12 mouse cellular contexts compared by ENCODE assay signal in genomic region chr7:72438552-72438951, GRCm38 (mm10).
DNase-seq lines count a peak whose midpoint lies in the region; ATAC-seq lines count a peak whose summit lies in the region.
"Had no signal": no experiment of that assay in that cellular context is flagged by ENCODE, and none has a peak within 500 bp of the region (broad histone marks: within the 10 kb centered on the region; RNA-seq: fewer than 3 reads in every experiment).

No protein-coding gene starts in this region.

- no peaks in the 10 kb centered on the region for H3K36me3 ChIP-seq in hindbrain, embryonic 16.5 days (ENCODE audit: control insufficient read depth, insufficient read depth, low read length)
- H3K36me3 ChIP-seq in hindbrain, embryonic 12.5 days = no peaks in the 10 kb centered on the region
- H3K36me3 ChIP-seq: intestine, embryonic 15.5 days; liver, embryonic 12.5 days had no signal

- H3K27ac ChIP-seq in hindbrain, embryonic 16.5 days (ENCODE audit: low read depth, low read length) = no peak overlapping the region
- no peak overlapping the region for H3K27ac ChIP-seq in hindbrain, embryonic 12.5 days
- H3K27ac ChIP-seq: intestine, embryonic 15.5 days; liver, embryonic 12.5 days had no signal

- no peaks in the 10 kb centered on the region for H3K9me3 ChIP-seq in hindbrain, embryonic 16.5 days (ENCODE audit: control insufficient read depth, low read length)
- H3K9me3 ChIP-seq in hindbrain, embryonic 12.5 days (replicated peaks) = no peaks in the 10 kb centered on the region
- H3K9me3 ChIP-seq: intestine, embryonic 15.5 days; liver, embryonic 12.5 days had no signal

- H3K4me3 ChIP-seq in hindbrain, embryonic 16.5 days (ENCODE audit: low read length) = no peak overlapping the region
- H3K4me3 ChIP-seq in hindbrain, embryonic 12.5 days = no peak overlapping the region
- H3K4me3 ChIP-seq: intestine, embryonic 15.5 days; liver, embryonic 12.5 days had no signal

- 34% methylated on average over 2 of the region's 2 CpGs for WGBS in hindbrain, embryonic 16.5 days
- 59% methylated on average over 2 of the region's 2 CpGs for WGBS in hindbrain, embryonic 12.5 days

- no peaks in the 10 kb centered on the region for H3K27me3 ChIP-seq in hindbrain, embryonic 16.5 days (replicated peaks; ENCODE audit: control insufficient read depth, insufficient read depth, low read length)
- no peaks in the 10 kb centered on the region for H3K27me3 ChIP-seq in hindbrain, embryonic 12.5 days
- H3K27me3 ChIP-seq: intestine, embryonic 15.5 days; liver, embryonic 12.5 days had no signal

- peak; percentile 56 for DNase-seq in adrenal gland, postnatal 10 days
- no peak for DNase-seq in adrenal gland, adult 8-10 months
- DNase-seq in testis, postnatal 10 days (ENCODE audit: low spot score) = peak; percentile 43
- no peak for DNase-seq in testis, postnatal 14 days (ENCODE audit: low spot score)
- DNase-seq in skeletal muscle tissue, adult 2 months (ENCODE audit: low read depth, low spot score) = peak; percentile 70
- no peak for DNase-seq in frontal cortex, adult 2 months (ENCODE audit: extremely low spot score in 1 of 2, low spot score in 1 of 2)
- DNase-seq: layer of hippocampus, adult 9-11 months had no signal

- no peak overlapping the region for H3K9ac ChIP-seq in hindbrain, embryonic 16.5 days (ENCODE audit: low read depth, low read length)
- no peak overlapping the region for H3K9ac ChIP-seq in hindbrain, embryonic 12.5 days
- H3K9ac ChIP-seq: intestine, embryonic 15.5 days; liver, embryonic 12.5 days had no signal

- no peak overlapping the region for H3K4me2 ChIP-seq in hindbrain, embryonic 16.5 days (ENCODE audit: low read length)
- H3K4me2 ChIP-seq in hindbrain, embryonic 12.5 days (replicated peaks) = no peak overlapping the region
- H3K4me2 ChIP-seq: intestine, embryonic 15.5 days; liver, embryonic 12.5 days; midbrain, embryonic 11.5 days had no signal

- ATAC-seq in hindbrain, embryonic 16.5 days = 0 out of 2 replicates have a peak, but pooled peaks have one; percentile 45
- ATAC-seq in hindbrain, embryonic 12.5 days (ENCODE audit: low FRiP score) = no peak
- ATAC-seq: intestine, embryonic 15.5 days; liver, embryonic 12.5 days had no signal

- no peaks in the 10 kb centered on the region for H3K4me1 ChIP-seq in hindbrain, embryonic 16.5 days (ENCODE audit: control insufficient read depth, insufficient read depth, low read depth, low read length)
- no peaks in the 10 kb centered on the region for H3K4me1 ChIP-seq in hindbrain, embryonic 12.5 days
- H3K4me1 ChIP-seq: intestine, embryonic 15.5 days; liver, embryonic 12.5 days had no signal

Comparison
In these comparisons a context has a peak if more than half of its experiments do, and no peak if none do; other contexts are left out.
1. DNase-seq: peak in adrenal gland, postnatal 10 days (single experiment), testis, postnatal 10 days (single experiment) and skeletal muscle tissue, adult 2 months (single experiment); none in adrenal gland, adult 8-10 months (single experiment), testis, postnatal 14 days (single experiment) and frontal cortex, adult 2 months (0 of 2).